9 mouse cellular contexts compared by ENCODE assay signal in the genomic region with DNA sequence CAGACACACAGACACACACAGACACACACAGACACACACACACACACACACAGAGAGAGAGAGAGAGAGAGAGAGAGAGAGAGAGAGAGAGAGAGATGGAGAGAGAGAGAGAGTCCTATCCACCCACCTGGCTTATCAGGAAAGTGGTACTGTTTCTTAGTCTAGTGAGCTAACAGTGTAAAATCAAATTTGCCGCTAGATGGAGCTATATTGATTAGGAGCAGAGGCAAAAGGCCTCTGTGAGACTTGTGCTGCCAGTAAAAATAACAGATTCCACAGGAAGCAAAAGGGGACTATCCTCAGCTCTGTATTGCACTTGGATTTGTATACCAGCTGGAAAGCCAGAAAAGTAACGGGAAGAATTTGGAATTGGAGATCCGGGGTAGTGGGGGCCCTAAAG.
A peak's percentile ranks its signal among the peaks of the same experiment; 100 is the strongest.
DNase-seq lines count a peak whose midpoint lies in the region; TF ChIP-seq lines count a peak whose summit lies in the region.
"Had no signal": no experiment of that assay in that cellular context is flagged by ENCODE, and none has a peak within 500 bp of the region (broad histone marks: within the 10 kb centered on the region; RNA-seq: fewer than 3 reads in every experiment).

No protein-coding gene starts in this region.

- no peak overlapping the region for H3K9ac ChIP-seq in heart, adult 2 months (ENCODE audit: low read depth, low read length)
- H3K9ac ChIP-seq: heart, embryonic 15.5 days had no signal

- H3K27me3 ChIP-seq in heart, adult 2 months (ENCODE audit: control insufficient read depth, insufficient read depth, low read length), result no peaks in the 10 kb centered on the region
- H3K27me3 ChIP-seq: heart, embryonic 15.5 days had no signal

- no peak for TF ChIP-seq POLR2A in heart, adult 2 months (IDR thresholded peaks at IDR 0.05; ENCODE audit: insufficient read depth, low read depth, low read length)
- no peak for TF ChIP-seq POLR2A in lung, adult 2 months (IDR thresholded peaks at IDR 0.05; ENCODE audit: borderline replicate concordance, extremely low read depth, low read depth, low read length)

- intact Hi-C loops in heart, adult 2 months (cut with DNase I), result no loop called here
- intact Hi-C loops in heart, postnatal 36 days (cut with DNase I), result no loop called here

- no peak overlapping the region for H3K4me3 ChIP-seq in heart, adult 2 months
- no peak overlapping the region for H3K4me3 ChIP-seq in lung, adult 2 months (replicated peaks; ENCODE audit: extremely low read depth, low read depth, low read length)
- H3K4me3 ChIP-seq: heart, embryonic 15.5 days had no signal

- TF ChIP-seq CTCF in heart, adult 2 months (IDR thresholded peaks at IDR 0.05), result peak; percentile 53
- TF ChIP-seq CTCF in lung, adult 2 months (IDR thresholded peaks at IDR 0.05; ENCODE audit: insufficient read depth, low read length), result no peak

- H3K36me3 ChIP-seq in heart, adult 2 months (ENCODE audit: control insufficient read depth, insufficient read depth, low read length), result no peaks in the 10 kb centered on the region
- H3K36me3 ChIP-seq: heart, embryonic 15.5 days had no signal

- no peak overlapping the region for H3K27ac ChIP-seq in heart, adult 2 months
- H3K27ac ChIP-seq: heart, embryonic 15.5 days had no signal

- no peak for DNase-seq in heart, adult 2 months
- DNase-seq in heart, postnatal 36 days, result no peak
- DNase-seq in lung, postnatal 10 days, result peak; percentile 17
- no peak for DNase-seq in lung, adult 2 months
- peak; percentile 16 for DNase-seq in c-Kit-positive CD71-positive TER-119-positive erythroid progenitor cells, embryonic 14.5 days (ENCODE audit: low spot score)
- DNase-seq in retina, postnatal 1 day, result peak; percentile 52
- no peak for DNase-seq in gastrocnemius, postnatal 4 days (ENCODE audit: low spot score in 2 of 2)
- no peak for DNase-seq in urinary bladder, postnatal 10 days (ENCODE audit: low spot score)

- H3K79me2 ChIP-seq in heart, adult 2 months (replicated peaks; ENCODE audit: control insufficient read depth, insufficient read depth, low read length), result no peaks in the 10 kb centered on the region

- no peak for TF ChIP-seq EP300 in heart, adult 2 months (IDR thresholded peaks at IDR 0.05; ENCODE audit: insufficient read depth, low read depth, low read length)

- H3K4me1 ChIP-seq in heart, adult 2 months (ENCODE audit: control insufficient read depth, insufficient read depth, low read length), result no peaks in the 10 kb centered on the region
- no peaks in the 10 kb centered on the region for H3K4me1 ChIP-seq in lung, adult 2 months (ENCODE audit: control insufficient read depth, insufficient read depth, low read length)
- H3K4me1 ChIP-seq: heart, embryonic 15.5 days had no signal

- 21% methylated on average over 3 of the region's 3 CpGs for WGBS in heart, adult 2 months
- 32% methylated on average over 3 of the region's 3 CpGs for WGBS in lung, adult 2 months

Comparison
In these comparisons a context has a peak if more than half of its experiments do, and no peak if none do; other contexts are left out.
1. DNase-seq: peak in lung, postnatal 10 days (single experiment), c-Kit-positive CD71-positive TER-119-positive erythroid progenitor cells, embryonic 14.5 days (single experiment) and retina, postnatal 1 day (single experiment); none in heart, adult 2 months (0 of 2), heart, postnatal 36 days (0 of 2), lung, adult 2 months (single experiment), gastrocnemius, postnatal 4 days (0 of 2) and urinary bladder, postnatal 10 days (single experiment).